Mouse (Mus musculus): ENCODE data around the gene 9230102O04Rik. TPM values are rescaled to one million over a fixed set of nuclear protein-coding genes. Genes with fewer than 3 reads are reported as not detected.

The 9230102O04Rik gene
- polyA plus RNA-seq, 1 experiment: not detected

DNA sequence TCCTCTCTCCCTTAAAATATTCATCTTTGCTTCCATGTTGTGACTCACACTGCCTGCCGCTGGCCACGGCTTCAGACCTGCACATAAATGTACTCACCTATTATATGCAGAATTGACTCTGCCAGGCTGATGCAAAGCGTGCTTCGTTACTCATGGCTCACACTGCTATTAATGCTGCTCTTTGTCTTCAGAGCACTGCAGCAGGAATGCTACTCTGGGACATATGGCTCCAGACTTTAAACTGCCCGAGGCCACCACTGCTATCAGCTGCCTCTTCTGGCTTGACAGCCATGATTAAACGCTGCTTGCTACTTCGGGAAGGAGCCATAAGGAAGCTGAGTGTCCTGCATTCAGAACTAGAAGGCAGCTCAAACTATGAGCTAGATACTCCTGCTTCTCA, 54.1 kb downstream of the 9230102O04Rik start:
- Histone ChIP-seq H3K36me3 (replicated peaks; ENCODE audit: low read length) (no peaks in the 10 kb centered on the region), H3K27me3 (replicated peaks) (peaks cover 1% of the 10 kb centered on the region), H3K4me3 (replicated peaks) (no peak overlapping the region), H3K4me1 (no peaks in the 10 kb centered on the region), H3K9me3 (no peaks in the 10 kb centered on the region)
- TF ChIP-seq FLI1 (IDR thresholded peaks at IDR 0.05; ENCODE audit: low read length) (no peak), GATA1 (IDR thresholded peaks at IDR 0.05; ENCODE audit: borderline replicate concordance, low read length) (no peak)

DNA sequence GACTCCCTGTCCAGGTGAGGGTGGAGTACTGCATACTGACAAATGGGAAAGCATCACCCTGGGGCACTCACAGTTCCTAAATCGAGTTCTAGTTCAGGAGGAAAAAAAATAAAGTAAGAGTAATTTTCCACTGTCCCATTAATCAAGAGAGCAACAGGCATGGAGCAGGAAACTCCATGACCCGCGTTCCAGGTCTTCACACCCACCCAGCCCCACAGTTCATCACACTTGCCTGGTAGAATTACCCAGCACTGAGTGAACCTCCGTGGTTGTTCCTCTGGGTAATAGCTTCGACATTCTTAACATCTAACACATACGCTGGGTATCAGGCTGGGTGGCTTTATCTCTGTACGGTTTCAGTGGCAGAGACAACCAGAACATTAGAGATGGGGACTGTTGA, 55.6 kb downstream of the 9230102O04Rik start:
- no peaks in the 10 kb centered on the region for H3K36me3 ChIP-seq (replicated peaks; ENCODE audit: low read length)
- H3K27me3 ChIP-seq (replicated peaks): peaks cover 1% of the 10 kb centered on the region
- no peaks in the 10 kb centered on the region for H3K9me3 ChIP-seq
- no peak overlapping the region for H3K4me3 ChIP-seq (replicated peaks)
- TF ChIP-seq GATA1 (IDR thresholded peaks at IDR 0.05; ENCODE audit: borderline replicate concordance, low read length) (no peak), FLI1 (IDR thresholded peaks at IDR 0.05; ENCODE audit: low read length) (no peak)
- H3K4me1 ChIP-seq: no peaks in the 10 kb centered on the region

Other genes starting within 250 kb of the 9230102O04Rik start
- gene 4930412O13Rik, start 8.3 kb downstream of the 9230102O04Rik start, polyA plus RNA-seq (2012; ENCODE audit: insufficient read depth, low replicate concordance): not detected in 2 replicates
- gene Gata3, start 494 bp upstream of the 9230102O04Rik start, polyA plus RNA-seq (2012; ENCODE audit: insufficient read depth, low replicate concordance): 0.36 TPM in 1 of 2 replicates, not detected in the other
- gene Taf3, start 159.1 kb upstream of the 9230102O04Rik start, polyA plus RNA-seq (2012; ENCODE audit: insufficient read depth, low replicate concordance): 17.0 and 19.0 TPM in 2 replicates
- gene Atp5c1, start 191.0 kb upstream of the 9230102O04Rik start, polyA plus RNA-seq (2012; ENCODE audit: insufficient read depth, low replicate concordance): 6.9 and 17.5 TPM in 2 replicates
- 1.9 TPM in 1 of 2 replicates, not detected in the other for gene Kin, start 191.1 kb upstream of the 9230102O04Rik start, polyA plus RNA-seq (2012; ENCODE audit: insufficient read depth, low replicate concordance)
- not detected in 2 replicates for gene Itih2, start 241.9 kb upstream of the 9230102O04Rik start, polyA plus RNA-seq (2012; ENCODE audit: insufficient read depth, low replicate concordance)

Data from megakaryocyte, embryonic 14.5 days (primary cell).